Mouse (Mus musculus): ENCODE data around the gene Mfsd14b.
A peak's percentile ranks its signal among the peaks of the same experiment; 100 is the strongest.

Mfsd14b gene

GRCm38 (mm10) chr13:65112459-65113110 is at the start of gene Mfsd14b:
Gene Mfsd14b (minus strand): TSS chr13:65112975.
- DNase-seq = peak; percentile 90 to 91

- no peak for DNase-seq
These were observed 37.2 kb upstream of the Mfsd14b start, which contains the start of gene Olfr466 for GRCm38 (mm10) chr13:65149940-65150339. Gene Olfr466 (plus strand): TSS chr13:65150240.

- DNase-seq = no peak
These were observed 25.0 kb upstream of the Mfsd14b start, which contains the start of gene Olfr465-ps1 for GRCm38 (mm10) chr13:65137789-65138188. Gene Olfr465-ps1 (plus strand): TSS chr13:65138089.

GRCm38 (mm10) chr13:65127063-65127847 is 14.5 kb upstream of the Mfsd14b start:
- DNase-seq = peak in 1 of 2 experiments; percentile 36

GRCm38 (mm10) chr13:65122111-65122510 is 9.3 kb upstream of the Mfsd14b start:
- DNase-seq = no peak

- DNase-seq = no peak
These were observed 8.2 kb upstream of the Mfsd14b start for GRCm38 (mm10) chr13:65120984-65121383.

- no peak for DNase-seq
These were observed 464 bp upstream of the Mfsd14b start for GRCm38 (mm10) chr13:65113239-65113638.

- peak; percentile 47 to 51 for DNase-seq
These were observed 814 bp downstream of the Mfsd14b start for GRCm38 (mm10) chr13:65111961-65112360.

- no peak for DNase-seq
These were observed 11.5 kb downstream of the Mfsd14b start for GRCm38 (mm10) chr13:65101232-65101631.

- DNase-seq = no peak
These were observed 12.1 kb downstream of the Mfsd14b start for GRCm38 (mm10) chr13:65100678-65101077.

- DNase-seq = no peak
These were observed 15.8 kb downstream of the Mfsd14b start for GRCm38 (mm10) chr13:65097018-65097417.

GRCm38 (mm10) chr13:65095923-65096322 is 16.9 kb downstream of the Mfsd14b start:
- DNase-seq = no peak

- DNase-seq = no peak
These were observed 42.8 kb downstream of the Mfsd14b start for GRCm38 (mm10) chr13:65069969-65070368.

- no peak for DNase-seq
These were observed 60.1 kb downstream of the Mfsd14b start, which contains the start of gene Prss47 for GRCm38 (mm10) chr13:65052660-65053059. Gene Prss47 (minus strand): TSS chr13:65052760.

- DNase-seq = peak; percentile 19 to 21
These were observed 77.7 kb downstream of the Mfsd14b start for GRCm38 (mm10) chr13:65035057-65035456.

GRCm38 (mm10) chr13:65032758-65033157 is 80.0 kb downstream of the Mfsd14b start, which contains the start of gene Spata31d1c:
Gene Spata31d1c (plus strand): TSS chr13:65033058.
- DNase-seq = no peak

Measured in kidney, postnatal 36 days (tissue).